7 mouse cellular contexts compared by ENCODE assay signal in the genomic region with DNA sequence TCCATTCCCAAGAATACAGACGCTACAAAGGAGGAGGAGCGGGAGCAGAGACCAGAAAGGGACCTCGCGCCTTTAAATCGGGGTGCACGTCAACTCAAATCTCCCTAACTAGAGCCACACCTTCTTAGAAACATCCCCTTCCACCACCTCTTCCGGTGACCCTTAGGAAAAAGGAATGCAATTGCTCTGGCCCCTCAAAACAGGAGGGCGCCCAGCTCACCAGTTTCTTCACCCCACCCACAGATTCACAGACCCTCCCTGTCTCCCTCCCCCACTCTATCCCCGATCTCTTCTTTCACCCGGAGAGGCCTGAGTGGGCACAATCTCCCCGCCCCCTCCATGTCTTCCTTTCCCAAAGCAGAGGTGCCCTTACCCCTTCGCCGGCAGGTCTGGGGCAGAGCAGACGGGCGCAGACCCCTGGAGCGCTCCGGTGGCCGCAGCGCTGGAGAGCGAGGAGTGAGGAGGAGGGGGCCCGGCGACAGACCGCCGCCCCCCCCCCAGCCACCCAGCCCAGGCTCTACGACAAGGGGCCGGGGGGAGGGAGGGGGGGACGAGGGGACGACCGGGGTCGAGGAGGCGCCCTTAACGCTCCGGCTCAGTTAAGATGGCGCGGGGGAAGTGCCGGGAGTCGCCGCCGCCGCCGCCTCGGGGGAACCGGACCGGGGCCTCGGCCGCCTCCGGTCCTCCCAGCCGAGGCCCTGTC. TPM values are rescaled to one million over a fixed set of nuclear protein-coding genes. Genes with fewer than 3 reads are reported as not detected.
DNase-seq lines count a peak whose midpoint lies in the region; ATAC-seq lines count a peak whose summit lies in the region.

No protein-coding gene starts in this region.

- WGBS in hindbrain, embryonic 15.5 days = 0% methylated on average over 37 of the region's 48 CpGs

- peaks cover 33% of the 10 kb centered on the region for H3K4me1 ChIP-seq in hindbrain, embryonic 15.5 days (replicated peaks)

- DNase-seq in ZHBTc4 (ENCODE audit: low read depth, low spot score) = peak; percentile 80
- DNase-seq in cerebellum, postnatal 10 days = peak; percentile 68 to 69
- peak; percentile 35 to 39 for DNase-seq in frontal cortex, postnatal 36 days (ENCODE audit: low spot score in 2 of 2)
- DNase-seq in left cerebral cortex, postnatal 36 days (ENCODE audit: low spot score in 2 of 2) = peak; percentile 34 to 40
- peak; percentile 31 for DNase-seq in right cerebral cortex, postnatal 25 days

- H3K4me2 ChIP-seq in hindbrain, embryonic 15.5 days = peak overlapping the region; percentile 76

- H3K27me3 ChIP-seq in hindbrain, embryonic 15.5 days = no peaks in the 10 kb centered on the region

- peak; percentile 69 for ATAC-seq in hindbrain, embryonic 15.5 days (ENCODE audit: low FRiP score, low read depth)
- peak; percentile 74 for ATAC-seq in megakaryocyte-erythroid progenitor cell, adult 5-6 weeks (replicated peaks; ENCODE audit: low FRiP score, low TSS enrichment, poor library complexity, severe bottlenecking)

- intact Hi-C loops in left cerebral cortex, postnatal 36 days (cut with DNase I) = loop anchor here (1.0 to 5.0 kb wide), 2 partner anchors 17 to 80 kb away; a partner anchor contains a TSS

- peak overlapping the region; percentile 99 for H3K4me3 ChIP-seq in hindbrain, embryonic 15.5 days

- no peaks in the 10 kb centered on the region for H3K9me3 ChIP-seq in hindbrain, embryonic 15.5 days

- H3K9ac ChIP-seq in hindbrain, embryonic 15.5 days = peak overlapping the region; percentile 99

- H3K36me3 ChIP-seq in hindbrain, embryonic 15.5 days = no peaks in the 10 kb centered on the region

- H3K27ac ChIP-seq in hindbrain, embryonic 15.5 days (replicated peaks) = peak overlapping the region; percentile 96

RNA-seq across cellular contexts. Expression of a gene that starts 0.6 kb away (rescaled TPM):
- 20.3 and 20.8 TPM in 2 replicates for polyA plus RNA-seq in hindbrain, embryonic 15.5 days (2015; fragmentation: Nextera tagmentation; extraction: Ambion mirVana)
- total RNA-seq in left cerebral cortex, postnatal 36 days (2021) = 100 to 1,000 TPM in 1 of 2 experiments, 10 to 100 TPM in 1; 97.1 to 107 TPM
- total RNA-seq in megakaryocyte-erythroid progenitor cell, adult 5-6 weeks (2014; fragmentation: Nextera tagmentation) = 15.4 and 20.3 TPM in 2 replicates
- total RNA-seq in megakaryocyte-erythroid progenitor cell, adult 5-6 weeks (2017) = 28.9 and 39.6 TPM in 2 replicates

Comparison
In these comparisons a context has a peak if more than half of its experiments do, and no peak if none do; other contexts are left out.
1. Peak in every context shown above with its lines: DNase-seq, ATAC-seq, H3K4me3 ChIP-seq and H3K27ac ChIP-seq.